Mouse (Mus musculus) C2C12 (cell line): Measurements from ENCODE around the gene 1700010B08Rik.

Experiments used
- CTCF ChIP-seq: IDR thresholded peaks from one replicate; pipeline ENCODE4 v1.5.1; 2011; ENCODE audit not compliant: control insufficient read depth, insufficient read depth, insufficient read length
- MAX ChIP-seq: IDR thresholded peaks from one replicate; pipeline ENCODE4 v1.6.1; 2011; ENCODE audit warnings: mild to moderate bottlenecking, control low read depth
- MYOD1 ChIP-seq: IDR thresholded peaks from one replicate; pipeline ENCODE4 v1.6.1; 2011; ENCODE audit warnings: low read depth; ENCODE audit not compliant: control insufficient read depth, insufficient read length
- MYOG ChIP-seq: IDR thresholded peaks from one replicate; pipeline ENCODE4 v1.6.1; 2011; ENCODE audit not compliant: control insufficient read depth, insufficient read length; ENCODE audit errors: extremely low read depth
- USF1 ChIP-seq: IDR thresholded peaks from one replicate; pipeline ENCODE4 v1.6.1; 2011; ENCODE audit warnings: low read depth, mild to moderate bottlenecking, control low read depth, moderate library complexity

- TF ChIP-seq USF1: no peak
- no peak for TF ChIP-seq MYOG
- TF ChIP-seq CTCF: no peak
- TF ChIP-seq MAX: no peak
- TF ChIP-seq MYOD1: no peak
Observed at GRCm38 (mm10) chr2:173710193-173710592, 9.0 kb upstream of the 1700010B08Rik start.
